Mouse (Mus musculus) left cerebral cortex, postnatal 10 days (tissue): ENCODE data around the gene Gna12. TPM values are rescaled to one million over a fixed set of nuclear protein-coding genes. Genes with fewer than 3 reads are reported as not detected.
A peak's percentile ranks its signal among the peaks of the same experiment; 100 is the strongest.

Source experiments
- DNase-seq, 2 experiments: peaks; one replicate each; pipeline ENCODE4 v3.0.0; 2021 to 2022; ENCODE audit warnings: low spot score in 2 of 2, mixed read lengths in 1 of 2; ENCODE audit errors: extremely low spot score in 1 of 2
- intact Hi-C: fragments of 180-260 bp; cut with DNase I; formaldehyde crosslinking; loops from one replicate; pipeline ENCODE4 v1.15.1; 2025
- total RNA-seq, 2 experiments: library from RNA; stranded (reverse); gene quantifications; 2 replicates each; pipeline ENCODE4 v1.2.3; 2021

Gene Gna12
- 10 to 100 TPM; 65.3 TPM for total RNA-seq

GRCm38 (mm10) chr5:140830314-140831063, at the start of gene Gna12:
TSS of gene Gna12 (minus strand) at chr5:140830431.
- peak; percentile 99 for DNase-seq
- intact Hi-C loops, result no loop called here

GRCm38 (mm10) chr5:140878644-140879043, 48.4 kb upstream of the Gna12 start:
- intact Hi-C loops, result loop anchor here (10.0 kb wide), 1 partner anchor 1436 kb away; no protein-coding TSS in a partner anchor
- no peak for DNase-seq

GRCm38 (mm10) chr5:140873736-140874307, 43.6 kb upstream of the Gna12 start:
- DNase-seq, result no peak
- intact Hi-C loops, result loop anchor here (5.0 to 10.0 kb wide), 2 partner anchors 203 to 1441 kb away; no protein-coding TSS in a partner anchor

- DNase-seq, result no peak
- intact Hi-C loops, result loop anchor here (5.0 to 10.0 kb wide), 2 partner anchors 204 to 1442 kb away; no protein-coding TSS in a partner anchor
These were observed 42.9 kb upstream of the Gna12 start for GRCm38 (mm10) chr5:140873039-140873551.

- intact Hi-C loops, result loop anchor here (5.0 to 10.0 kb wide), 2 partner anchors 205 to 1442 kb away; no protein-coding TSS in a partner anchor
- DNase-seq, result no peak
These were observed 42.4 kb upstream of the Gna12 start for GRCm38 (mm10) chr5:140872532-140873038.

GRCm38 (mm10) chr5:140871241-140871640, 41.0 kb upstream of the Gna12 start:
- DNase-seq, result no peak
- intact Hi-C loops, result loop anchor here (5.0 to 10.0 kb wide), 2 partner anchors 206 to 1444 kb away; no protein-coding TSS in a partner anchor

- DNase-seq, result peak in 1 of 2 experiments; percentile 52
- intact Hi-C loops, result no loop called here
These were observed 38.8 kb upstream of the Gna12 start for GRCm38 (mm10) chr5:140869034-140869433.

- no peak for DNase-seq
- intact Hi-C loops, result no loop called here
These were observed 29.5 kb upstream of the Gna12 start for GRCm38 (mm10) chr5:140859730-140860129.

GRCm38 (mm10) chr5:140858335-140858734, 28.1 kb upstream of the Gna12 start:
- no peak for DNase-seq

GRCm38 (mm10) chr5:140857432-140858154, 27.4 kb upstream of the Gna12 start:
- DNase-seq, result no peak
- intact Hi-C loops, result no loop called here

More at GRCm38 (mm10) chr5:140858335-140858734, 28.1 kb upstream of the Gna12 start:
- intact Hi-C loops, result no loop called here

GRCm38 (mm10) chr5:140855909-140856530, 25.8 kb upstream of the Gna12 start:
- DNase-seq, result no peak
- intact Hi-C loops, result no loop called here

- intact Hi-C loops, result no loop called here
- DNase-seq, result no peak
These were observed 24.5 kb upstream of the Gna12 start for GRCm38 (mm10) chr5:140854700-140855099.

GRCm38 (mm10) chr5:140853723-140854122, 23.5 kb upstream of the Gna12 start:
- intact Hi-C loops, result no loop called here
- DNase-seq, result no peak

- intact Hi-C loops, result no loop called here
- no peak for DNase-seq
These were observed 22.3 kb upstream of the Gna12 start for GRCm38 (mm10) chr5:140852435-140852996.

GRCm38 (mm10) chr5:140847300-140847729, 17.1 kb upstream of the Gna12 start:
- intact Hi-C loops, result loop anchor here (5.0 to 10.0 kb wide), 2 partner anchors 1470 to 1607 kb away; no protein-coding TSS in a partner anchor
- peak; percentile 37 to 42 for DNase-seq

GRCm38 (mm10) chr5:140841942-140842341, 11.7 kb upstream of the Gna12 start:
- intact Hi-C loops, result loop anchor here (10.0 kb wide), 1 partner anchor 1613 kb away; no protein-coding TSS in a partner anchor
- no peak for DNase-seq

- no peak for DNase-seq
- intact Hi-C loops, result no loop called here
These were observed 817 bp upstream of the Gna12 start for GRCm38 (mm10) chr5:140831064-140831431.

- peak in 1 of 2 experiments; percentile 76 for DNase-seq
- intact Hi-C loops, result loop anchor here (5.0 kb wide), 1 partner anchor 43 kb away; no protein-coding TSS in a partner anchor
These were observed 328 bp downstream of the Gna12 start for GRCm38 (mm10) chr5:140829911-140830294.
